Mouse (Mus musculus) myocyte (in vitro differentiated cells): ENCODE data around the gene Slc12a8.

Experiments
- CEBPB ChIP-seq: IDR thresholded peaks from 2 replicates; pipeline ENCODE4 v1.6.1; 2011; ENCODE audit warnings: mild to moderate bottlenecking, moderate library complexity; ENCODE audit not compliant: poor library complexity, insufficient read depth, severe bottlenecking
- E2F4 ChIP-seq: IDR thresholded peaks from one replicate; pipeline ENCODE4 v1.6.1; 2011; ENCODE audit warnings: mild to moderate bottlenecking, control low read depth, moderate library complexity; ENCODE audit not compliant: insufficient read depth
- MAX ChIP-seq: IDR thresholded peaks from one replicate; pipeline ENCODE4 v1.6.1; 2011; ENCODE audit warnings: low read depth, mild to moderate bottlenecking, control low read depth
- MYOD1 ChIP-seq, 3 experiments: IDR thresholded peaks; one replicate each; pipeline ENCODE4 v1.6.1; 2011; ENCODE audit warnings: control low read depth in 2 of 3, low read depth in 2 of 3, mild to moderate bottlenecking in 2 of 3, moderate library complexity in 1 of 3; ENCODE audit not compliant: insufficient read length in 2 of 3, control insufficient read depth in 1 of 3
- MYOG ChIP-seq, 3 experiments: IDR thresholded peaks; one replicate each; pipeline ENCODE4 v1.6.1; 2011; ENCODE audit warnings: control low read depth in 2 of 3, low read depth in 2 of 3, mild to moderate bottlenecking in 2 of 3; ENCODE audit not compliant: insufficient read length in 2 of 3, control insufficient read depth in 1 of 3, insufficient read depth in 1 of 3
- POLR2A ChIP-seq: IDR thresholded peaks from one replicate; pipeline ENCODE4 v1.6.1; 2011; ENCODE audit warnings: low read depth, mild to moderate bottlenecking, control low read depth, moderate library complexity; ENCODE audit not compliant: insufficient read length
- POLR2AphosphoS2 ChIP-seq: IDR thresholded peaks from one replicate; pipeline ENCODE4 v1.6.1; 2011; ENCODE audit warnings: low read depth, control low read depth; ENCODE audit not compliant: insufficient read length
- REST ChIP-seq: IDR thresholded peaks from one replicate; pipeline ENCODE4 v1.6.1; 2011; ENCODE audit warnings: mild to moderate bottlenecking, control low read depth, moderate library complexity; ENCODE audit not compliant: insufficient read depth, insufficient read length
- SRF ChIP-seq: IDR thresholded peaks from one replicate; pipeline ENCODE4 v1.6.1; 2011; ENCODE audit warnings: low read depth; ENCODE audit not compliant: control insufficient read depth, insufficient read length
- TCF12 ChIP-seq: IDR thresholded peaks from one replicate; pipeline ENCODE4 v1.6.1; 2011; ENCODE audit warnings: mild to moderate bottlenecking, control low read depth; ENCODE audit not compliant: poor library complexity, insufficient read depth, severe bottlenecking
- TCF3 ChIP-seq: IDR thresholded peaks from one replicate; pipeline ENCODE4 v1.6.1; 2011; ENCODE audit warnings: low read depth, control low read depth; ENCODE audit not compliant: insufficient read length
- USF1 ChIP-seq: IDR thresholded peaks from one replicate; pipeline ENCODE4 v1.6.1; 2011; ENCODE audit warnings: low read depth, mild to moderate bottlenecking, control low read depth, moderate library complexity

DNA sequence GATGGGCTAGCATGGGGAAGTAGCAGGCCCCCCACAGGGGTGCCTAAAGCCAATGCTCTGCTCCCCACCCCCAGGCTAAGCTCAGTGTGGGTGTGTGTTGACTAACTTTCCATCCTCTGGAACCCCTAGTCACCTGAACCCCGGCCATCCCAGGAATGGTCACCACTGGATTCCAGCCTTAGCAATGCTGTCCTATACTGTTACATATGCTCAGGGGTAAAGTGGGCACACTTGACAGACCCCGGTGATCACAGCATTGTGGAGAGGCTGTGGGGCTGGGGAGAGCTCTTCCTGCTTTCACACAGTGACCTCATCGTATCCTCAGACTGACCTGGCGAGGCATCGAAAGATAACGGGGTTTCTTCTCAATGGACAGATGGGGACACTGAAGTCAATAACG, 163.1 kb downstream of the Slc12a8 start:
- TF ChIP-seq POLR2A (no peak), E2F4 (no peak), MAX (no peak), POLR2AphosphoS2 (no peak), USF1 (no peak), REST (no peak), CEBPB (no peak), TCF12 (no peak), TCF3 (no peak), MYOG (IDR thresholded peaks at IDR 0.05; ENCODE audit: control insufficient read depth in 1 of 3, insufficient read depth in 1 of 3, insufficient read length in 2 of 3, low read depth in 2 of 3) (no peak), MYOD1 (IDR thresholded peaks at IDR 0.05; ENCODE audit: control insufficient read depth in 1 of 3, insufficient read length in 2 of 3, low read depth in 2 of 3) (no peak), SRF (no peak)
